Mouse (Mus musculus): ENCODE data around the gene Zfp704. TPM values are rescaled to one million over a fixed set of nuclear protein-coding genes. Genes with fewer than 3 reads are reported as not detected.

The Zfp704 gene
- polyA plus RNA-seq, 1 experiment from 2014 or later: 10.2 TPM

GRCm38 (mm10) chr3:9449261-9450007, 160.5 kb downstream of the Zfp704 start:
- DNase-seq (ENCODE audit: low spot score): no peak
- ATAC-seq (ENCODE audit: insufficient number of reproducible peaks, low FRiP score, low TSS enrichment, low read depth): no peak
- Histone ChIP-seq H3K9ac (ENCODE audit: low read length) (no peak overlapping the region), H3K36me3 (ENCODE audit: control insufficient read depth, insufficient read depth, low read length) (no peaks in the 10 kb centered on the region), H3K4me3 (ENCODE audit: low read depth, low read length) (no peak overlapping the region), H3K9me3 (ENCODE audit: control insufficient read depth, low read length) (no peaks in the 10 kb centered on the region), H3K4me2 (ENCODE audit: low read depth, severe bottlenecking) (no peak overlapping the region), H3K4me1 (ENCODE audit: control insufficient read depth, insufficient read depth, low read length) (no peaks in the 10 kb centered on the region), H3K27me3 (ENCODE audit: control insufficient read depth, insufficient read depth, low read length) (no peaks in the 10 kb centered on the region), H3K27ac (replicated peaks; ENCODE audit: low read depth, low read length) (no peak overlapping the region)
- WGBS: 85% methylated on average over 7 of the region's 7 CpGs

GRCm38 (mm10) chr3:9448541-9448940, 161.3 kb downstream of the Zfp704 start:
- Histone ChIP-seq H3K27ac (replicated peaks; ENCODE audit: low read depth, low read length) (no peak overlapping the region), H3K4me3 (ENCODE audit: low read depth, low read length) (no peak overlapping the region), H3K4me2 (ENCODE audit: low read depth, severe bottlenecking) (no peak overlapping the region), H3K9ac (ENCODE audit: low read length) (no peak overlapping the region), H3K9me3 (ENCODE audit: control insufficient read depth, low read length) (no peaks in the 10 kb centered on the region), H3K27me3 (ENCODE audit: control insufficient read depth, insufficient read depth, low read length) (no peaks in the 10 kb centered on the region), H3K36me3 (ENCODE audit: control insufficient read depth, insufficient read depth, low read length) (no peaks in the 10 kb centered on the region), H3K4me1 (ENCODE audit: control insufficient read depth, insufficient read depth, low read length) (no peaks in the 10 kb centered on the region)
- no peak for ATAC-seq (ENCODE audit: insufficient number of reproducible peaks, low FRiP score, low TSS enrichment, low read depth)
- no peak for DNase-seq (ENCODE audit: low spot score)
- 96% methylated on average over 5 of the region's 5 CpGs for WGBS

- Histone ChIP-seq H3K27ac (replicated peaks; ENCODE audit: low read depth, low read length) (no peak overlapping the region), H3K9me3 (ENCODE audit: control insufficient read depth, low read length) (no peaks in the 10 kb centered on the region), H3K36me3 (ENCODE audit: control insufficient read depth, insufficient read depth, low read length) (no peaks in the 10 kb centered on the region), H3K4me2 (ENCODE audit: low read depth, severe bottlenecking) (no peak overlapping the region), H3K27me3 (ENCODE audit: control insufficient read depth, insufficient read depth, low read length) (no peaks in the 10 kb centered on the region), H3K4me1 (ENCODE audit: control insufficient read depth, insufficient read depth, low read length) (no peaks in the 10 kb centered on the region), H3K9ac (ENCODE audit: low read length) (no peak overlapping the region), H3K4me3 (ENCODE audit: low read depth, low read length) (no peak overlapping the region)
- ATAC-seq (ENCODE audit: insufficient number of reproducible peaks, low FRiP score, low TSS enrichment, low read depth) (no peak), DNase-seq (ENCODE audit: low spot score) (no peak)
- 63% methylated on average over 5 of the region's 5 CpGs for WGBS
These were observed 165.3 kb downstream of the Zfp704 start for GRCm38 (mm10) chr3:9444558-9444957.

- H3K4me2 ChIP-seq (ENCODE audit: low read depth, severe bottlenecking): no peak overlapping the region
- H3K9ac ChIP-seq (ENCODE audit: low read length): no peak overlapping the region
- WGBS: 91% methylated on average over 7 of the region's 7 CpGs
- DNase-seq (ENCODE audit: low spot score): no peak
- no peak overlapping the region for H3K27ac ChIP-seq (replicated peaks; ENCODE audit: low read depth, low read length)
- ATAC-seq (ENCODE audit: insufficient number of reproducible peaks, low FRiP score, low TSS enrichment, low read depth): no peak
- H3K27me3 ChIP-seq (ENCODE audit: control insufficient read depth, insufficient read depth, low read length): no peaks in the 10 kb centered on the region
- no peaks in the 10 kb centered on the region for H3K9me3 ChIP-seq (ENCODE audit: control insufficient read depth, low read length)
- H3K4me3 ChIP-seq (ENCODE audit: low read depth, low read length): no peak overlapping the region
- no peaks in the 10 kb centered on the region for H3K4me1 ChIP-seq (ENCODE audit: control insufficient read depth, insufficient read depth, low read length)
- H3K36me3 ChIP-seq (ENCODE audit: control insufficient read depth, insufficient read depth, low read length): no peaks in the 10 kb centered on the region; the same call in 1 of the 2 replicates
These were observed 165.9 kb downstream of the Zfp704 start for GRCm38 (mm10) chr3:9443981-9444380.

- no peak overlapping the region for H3K4me2 ChIP-seq (ENCODE audit: low read depth, severe bottlenecking)
- H3K27me3 ChIP-seq (ENCODE audit: control insufficient read depth, insufficient read depth, low read length): no peaks in the 10 kb centered on the region
- no peak overlapping the region for H3K4me3 ChIP-seq (ENCODE audit: low read depth, low read length)
- no peaks in the 10 kb centered on the region; the same call in 1 of the 2 replicates for H3K36me3 ChIP-seq (ENCODE audit: control insufficient read depth, insufficient read depth, low read length)
- no peaks in the 10 kb centered on the region for H3K9me3 ChIP-seq (ENCODE audit: control insufficient read depth, low read length)
- no peaks in the 10 kb centered on the region for H3K4me1 ChIP-seq (ENCODE audit: control insufficient read depth, insufficient read depth, low read length)
- DNase-seq (ENCODE audit: low spot score): no peak
- ATAC-seq (ENCODE audit: insufficient number of reproducible peaks, low FRiP score, low TSS enrichment, low read depth): no peak
- no peak overlapping the region for H3K27ac ChIP-seq (replicated peaks; ENCODE audit: low read depth, low read length)
- H3K9ac ChIP-seq (ENCODE audit: low read length): no peak overlapping the region
- 86% methylated on average over 2 of the region's 2 CpGs for WGBS
These were observed 166.4 kb downstream of the Zfp704 start for GRCm38 (mm10) chr3:9443476-9443875.

GRCm38 (mm10) chr3:9441566-9442540, 168.0 kb downstream of the Zfp704 start:
- Histone ChIP-seq H3K36me3 (ENCODE audit: control insufficient read depth, insufficient read depth, low read length) (no peaks in the 10 kb centered on the region; the same call in 1 of the 2 replicates), H3K27ac (replicated peaks; ENCODE audit: low read depth, low read length) (no peak overlapping the region)

GRCm38 (mm10) chr3:9440466-9440865, 169.4 kb downstream of the Zfp704 start:
- DNase-seq (ENCODE audit: low spot score) (no peak), ATAC-seq (ENCODE audit: insufficient number of reproducible peaks, low FRiP score, low TSS enrichment, low read depth) (no peak)
- Histone ChIP-seq H3K9me3 (ENCODE audit: control insufficient read depth, low read length) (no peaks in the 10 kb centered on the region), H3K27me3 (ENCODE audit: control insufficient read depth, insufficient read depth, low read length) (no peaks in the 10 kb centered on the region), H3K4me3 (ENCODE audit: low read depth, low read length) (no peak overlapping the region), H3K36me3 (ENCODE audit: control insufficient read depth, insufficient read depth, low read length) (no peaks in the 10 kb centered on the region; the same call in 1 of the 2 replicates), H3K9ac (ENCODE audit: low read length) (no peak overlapping the region), H3K4me1 (ENCODE audit: control insufficient read depth, insufficient read depth, low read length) (no peaks in the 10 kb centered on the region), H3K4me2 (ENCODE audit: low read depth, severe bottlenecking) (no peak overlapping the region), H3K27ac (replicated peaks; ENCODE audit: low read depth, low read length) (no peak overlapping the region)
- WGBS: 89% methylated on average over 6 of the region's 6 CpGs

More at GRCm38 (mm10) chr3:9441566-9442540, 168.0 kb downstream of the Zfp704 start:
- no peak for DNase-seq (ENCODE audit: low spot score)
- ATAC-seq (ENCODE audit: insufficient number of reproducible peaks, low FRiP score, low TSS enrichment, low read depth): no peak
- 92% methylated on average over 27 of the region's 27 CpGs for WGBS
- Histone ChIP-seq H3K4me3 (ENCODE audit: low read depth, low read length) (no peak overlapping the region), H3K27me3 (ENCODE audit: control insufficient read depth, insufficient read depth, low read length) (no peaks in the 10 kb centered on the region), H3K9me3 (ENCODE audit: control insufficient read depth, low read length) (no peaks in the 10 kb centered on the region), H3K4me2 (ENCODE audit: low read depth, severe bottlenecking) (no peak overlapping the region), H3K9ac (ENCODE audit: low read length) (no peak overlapping the region), H3K4me1 (ENCODE audit: control insufficient read depth, insufficient read depth, low read length) (no peaks in the 10 kb centered on the region)

GRCm38 (mm10) chr3:9439619-9440286, 170.1 kb downstream of the Zfp704 start:
- no peak for DNase-seq (ENCODE audit: low spot score)
- WGBS: 87% methylated on average over 11 of the region's 11 CpGs
- no peaks in the 10 kb centered on the region; the same call in 1 of the 2 replicates for H3K36me3 ChIP-seq (ENCODE audit: control insufficient read depth, insufficient read depth, low read length)

More at GRCm38 (mm10) chr3:9439619-9440286, 170.1 kb downstream of the Zfp704 start:
- H3K9me3 ChIP-seq (ENCODE audit: control insufficient read depth, low read length): no peaks in the 10 kb centered on the region
- no peak overlapping the region for H3K9ac ChIP-seq (ENCODE audit: low read length)
- H3K4me3 ChIP-seq (ENCODE audit: low read depth, low read length): no peak overlapping the region
- no peaks in the 10 kb centered on the region for H3K4me1 ChIP-seq (ENCODE audit: control insufficient read depth, insufficient read depth, low read length)
- no peak overlapping the region for H3K4me2 ChIP-seq (ENCODE audit: low read depth, severe bottlenecking)
- ATAC-seq (ENCODE audit: insufficient number of reproducible peaks, low FRiP score, low TSS enrichment, low read depth): no peak
- H3K27ac ChIP-seq (replicated peaks; ENCODE audit: low read depth, low read length): no peak overlapping the region
- H3K27me3 ChIP-seq (ENCODE audit: control insufficient read depth, insufficient read depth, low read length): no peaks in the 10 kb centered on the region
